Mouse (Mus musculus) Patski (cell line): ENCODE measurements at regions not wholly inside any gene's neighbourhood (a gene's known extent, or its start where the extent isn't known, plus 50 kb on each side); places are given as distances from the start of the nearest gene placed in this dataset.

Source experiments
- ATAC-seq: fragments of 100-300 bp; one replicate; pipeline ENCODE4 v1.8.0; 2021
- CTCF ChIA-PET: fragments of 350-600 bp; sonication (Branson Sonifier 250); formaldehyde crosslinking; loops from one replicate; lab custom pipeline; 2022; ENCODE audit warnings: inconsistent platforms; lab: Charles Lee
- POLR2A ChIA-PET: fragments of 350-600 bp; sonication (Branson Sonifier 250); formaldehyde crosslinking; loops from one replicate; lab custom pipeline; 2022; ENCODE audit warnings: antibody characterized with exemption, inconsistent platforms; lab: Charles Lee
- DNase-seq: peaks from one replicate; pipeline ENCODE4 v3.0.0-alpha.2; 2011; ENCODE audit warnings: low read depth, low spot score
- H3K27me3 ChIP-seq: fragments of 371-371 bp; one replicate; pipeline ENCODE4 v1.5.1; 2021
- CTCF ChIP-seq: fragments of 100-300 bp; IDR thresholded peaks from one replicate; pipeline ENCODE4 v1.5.1; 2021
- in situ Hi-C: fragments of 300-500 bp; cut with MboI; formaldehyde crosslinking; loops from 3 replicates; pipeline ENCODE4 v1.11.1; 2018; ENCODE audit warnings: low pct_unique_long_range_greater_than_20kb, mixed read lengths

DNA sequence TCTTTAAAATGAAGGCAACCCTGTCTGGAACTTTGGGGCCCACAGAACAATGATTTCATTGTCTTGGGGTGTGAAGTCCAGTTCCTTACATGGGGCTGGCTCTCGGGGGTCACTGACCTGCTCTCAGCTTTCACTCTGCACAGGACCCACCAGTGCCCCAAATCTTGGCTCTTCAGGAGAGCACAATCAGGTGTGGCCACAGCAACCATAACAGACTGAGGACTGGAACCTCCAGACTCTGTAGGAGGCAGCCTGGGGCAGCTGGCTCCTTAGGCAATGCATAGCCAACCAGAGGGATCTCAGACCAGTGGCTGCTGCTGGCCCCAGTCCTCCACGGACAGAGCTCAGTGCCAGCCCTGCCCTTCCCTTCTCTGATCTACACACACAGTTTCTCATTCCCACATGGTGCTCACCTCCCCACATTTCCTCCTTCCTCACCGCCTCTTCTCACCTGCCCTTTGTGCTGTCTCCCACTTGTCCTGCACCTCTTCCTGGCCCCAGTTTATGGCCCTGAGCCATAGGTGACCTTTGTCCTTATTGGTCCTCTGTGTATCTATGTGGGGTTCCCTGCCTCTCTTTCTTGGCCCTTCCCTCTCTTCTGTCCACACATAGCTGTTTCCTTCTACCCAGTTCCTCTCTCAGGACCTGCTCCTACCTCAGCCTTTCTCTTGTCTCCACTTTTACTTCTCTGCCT, 151.9 kb upstream of the Zmiz1 start:
- H3K27me3 ChIP-seq, result no peaks in the 10 kb centered on the region
- CTCF ChIA-PET, result interaction anchor here (1.4 kb wide), 1 partner anchor 31 kb away, joined by 3 read pairs; no protein-coding TSS in a partner anchor
- TF ChIP-seq CTCF, result no peak
- ATAC-seq, result no peak
- POLR2A ChIA-PET, result no interaction called here
- no peak for DNase-seq
- in situ Hi-C loops, result no loop called here

DNA sequence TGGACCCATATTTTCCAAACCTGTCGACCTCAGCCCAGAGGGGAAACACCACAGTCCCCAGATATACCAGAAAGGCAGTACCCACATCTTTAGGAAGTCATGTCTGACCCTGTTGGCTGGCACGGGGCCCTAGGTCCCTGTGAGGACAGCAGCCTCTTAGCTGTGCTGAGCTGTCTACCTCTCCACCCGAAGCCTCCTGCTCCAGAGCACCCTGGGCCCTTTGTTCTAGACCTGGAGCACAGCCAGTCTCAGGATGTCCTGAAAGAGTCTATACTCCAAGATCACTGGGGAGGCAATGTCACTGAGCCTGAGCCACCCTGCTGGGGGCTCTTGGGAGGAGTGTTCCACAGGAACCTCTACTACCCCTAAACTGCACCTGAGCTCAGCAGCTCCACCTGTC, 150.9 kb upstream of the Zmiz1 start:
- CTCF ChIA-PET, result interaction anchor here (1.4 to 2.3 kb wide), 2 partner anchors 12 to 30 kb away, joined by 3 to 7 read pairs; no protein-coding TSS in a partner anchor
- DNase-seq, result no peak
- no peaks in the 10 kb centered on the region for H3K27me3 ChIP-seq
- in situ Hi-C loops, result no loop called here
- POLR2A ChIA-PET, result interaction anchor here (0.6 kb wide), 1 partner anchor 21 kb away, joined by 3 read pairs; no protein-coding TSS in a partner anchor
- TF ChIP-seq CTCF, result no peak
- ATAC-seq, result no peak

DNA sequence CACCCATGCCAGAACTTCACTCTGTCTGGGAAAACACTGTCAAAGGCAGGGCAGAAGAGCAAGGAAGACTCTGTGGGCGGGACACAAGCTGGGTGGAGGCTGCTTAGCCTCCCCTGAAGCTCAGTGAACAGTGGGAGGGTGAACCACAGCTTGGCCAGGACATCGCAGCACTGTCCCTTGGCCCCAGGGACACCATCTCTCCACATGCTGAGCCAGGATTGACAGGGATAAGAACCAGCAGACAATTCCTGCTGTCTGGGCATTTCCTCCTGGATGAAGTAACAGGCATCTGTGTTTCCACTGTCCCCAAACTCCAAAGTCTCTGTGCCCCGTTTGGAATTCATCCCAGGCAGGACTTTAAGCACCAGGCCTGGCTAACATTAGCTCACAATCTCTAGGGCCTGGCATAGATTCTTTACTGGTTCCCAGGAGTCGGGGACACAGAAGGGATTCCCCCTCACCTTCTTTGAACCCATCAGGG, 148.3 kb upstream of the Zmiz1 start:
- in situ Hi-C loops, result no loop called here
- no peaks in the 10 kb centered on the region for H3K27me3 ChIP-seq
- no peak for TF ChIP-seq CTCF
- DNase-seq (no peak), ATAC-seq (no peak)
- CTCF ChIA-PET, result no interaction called here
- POLR2A ChIA-PET, result no interaction called here

DNA sequence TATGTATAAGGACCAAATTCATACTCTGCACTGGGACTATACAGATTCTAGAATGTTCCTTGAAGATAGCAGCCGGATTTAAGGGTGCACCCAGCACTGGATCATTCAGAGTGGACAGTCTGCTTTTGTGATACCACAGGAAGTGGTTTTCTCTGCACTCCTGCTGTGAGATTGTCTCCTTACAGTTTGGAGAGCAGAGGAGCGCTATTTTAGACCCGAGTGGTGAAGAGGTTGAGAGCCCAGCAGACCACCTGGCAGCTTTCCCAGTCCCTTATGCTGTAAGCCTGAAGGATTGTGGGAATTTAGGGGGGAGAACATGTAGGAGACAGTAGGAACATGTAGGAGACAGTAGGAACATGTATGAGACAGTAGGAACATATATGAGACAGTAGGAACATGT, 147.5 kb upstream of the Zmiz1 start:
- POLR2A ChIA-PET, result no interaction called here
- TF ChIP-seq CTCF, result no peak
- ATAC-seq (no peak), DNase-seq (no peak)
- CTCF ChIA-PET, result no interaction called here
- in situ Hi-C loops, result no loop called here
- no peaks in the 10 kb centered on the region for H3K27me3 ChIP-seq

DNA sequence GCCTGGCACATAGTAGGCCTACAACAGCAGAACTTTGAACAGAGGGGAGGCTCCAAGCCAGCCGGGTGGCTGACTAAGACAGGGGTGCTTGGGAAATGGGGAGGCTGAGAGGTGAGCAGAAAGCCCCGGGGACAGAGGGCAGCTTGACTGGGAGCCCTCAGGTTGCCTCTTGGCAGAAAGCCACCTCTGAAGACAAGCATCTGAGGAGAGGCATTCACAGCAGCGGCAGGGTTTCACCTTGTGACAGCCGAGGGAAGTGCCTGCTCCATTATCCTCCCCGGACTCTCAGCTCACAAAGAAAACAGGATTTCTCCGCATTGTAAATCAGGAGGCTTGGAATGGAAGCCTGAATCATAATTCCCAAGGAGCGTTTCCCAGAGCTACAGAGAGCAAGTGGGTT, 146.8 kb upstream of the Zmiz1 start:
- DNase-seq, result no peak
- TF ChIP-seq CTCF, result no peak
- ATAC-seq, result no peak
- ChIA-PET POLR2A (no interaction called here), CTCF (no interaction called here)
- H3K27me3 ChIP-seq, result no peaks in the 10 kb centered on the region
- in situ Hi-C loops, result no loop called here

DNA sequence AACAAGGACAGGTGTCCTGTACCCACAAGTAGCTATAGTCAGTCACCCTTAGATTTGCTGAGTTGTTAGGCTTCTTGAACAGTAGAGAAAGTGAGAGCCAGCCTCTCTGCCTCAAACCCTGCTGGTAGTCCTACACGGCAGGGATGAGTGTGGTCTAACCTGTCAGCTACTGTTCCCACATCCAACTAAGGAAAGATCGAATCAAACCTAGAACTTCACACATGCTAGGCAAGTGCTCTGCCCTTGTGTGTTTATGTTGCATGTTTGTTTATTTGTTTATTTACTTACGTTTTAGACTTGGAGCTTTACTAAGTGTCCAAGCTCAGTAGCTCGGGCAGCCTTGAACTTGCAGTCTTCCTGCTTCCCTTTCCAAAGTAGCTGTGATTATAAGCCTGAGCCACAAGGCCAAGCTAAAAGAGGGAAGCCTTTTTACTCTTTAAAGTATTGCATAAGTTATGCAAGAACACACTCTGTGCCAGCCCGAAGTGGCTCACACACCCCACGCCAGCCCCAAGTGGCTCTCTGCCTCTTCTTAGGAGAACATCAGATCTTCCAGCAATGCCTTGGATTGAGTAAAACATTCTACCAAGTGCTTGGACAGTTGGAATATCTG, 146.1 kb upstream of the Zmiz1 start:
- in situ Hi-C loops, result no loop called here
- DNase-seq (no peak), ATAC-seq (no peak)
- H3K27me3 ChIP-seq, result no peaks in the 10 kb centered on the region
- POLR2A ChIA-PET, result no interaction called here
- CTCF ChIA-PET, result no interaction called here
- no peak for TF ChIP-seq CTCF

DNA sequence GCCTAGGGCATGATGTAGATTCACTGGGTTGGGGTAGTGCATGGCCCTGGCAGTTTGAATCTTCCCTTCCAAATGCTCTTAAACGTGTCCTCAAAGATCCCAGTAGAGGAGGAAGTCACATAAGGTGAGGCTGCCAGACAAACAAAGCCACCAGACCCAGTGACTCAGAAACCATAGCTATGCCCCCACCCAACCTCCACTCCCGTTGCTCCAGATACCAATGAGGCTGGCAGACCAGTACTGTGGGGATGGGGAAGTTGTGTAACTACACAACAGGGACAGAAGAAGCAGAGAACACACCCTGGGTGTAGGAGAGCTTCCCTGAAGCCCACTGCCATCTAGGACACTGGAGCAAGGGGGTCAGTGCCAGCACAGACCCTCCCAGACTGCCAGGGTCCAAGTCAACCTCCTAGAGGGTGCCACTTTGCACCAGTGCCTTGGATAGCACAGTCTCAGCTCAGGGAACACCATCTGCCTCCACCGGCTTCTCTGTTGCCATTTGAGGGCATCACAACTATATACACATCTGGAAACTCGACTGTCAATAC, 145.2 kb upstream of the Zmiz1 start:
- no peak for TF ChIP-seq CTCF
- DNase-seq, result no peak
- POLR2A ChIA-PET, result no interaction called here
- ATAC-seq, result no peak
- in situ Hi-C loops, result no loop called here
- CTCF ChIA-PET, result no interaction called here
- H3K27me3 ChIP-seq, result no peaks in the 10 kb centered on the region

DNA sequence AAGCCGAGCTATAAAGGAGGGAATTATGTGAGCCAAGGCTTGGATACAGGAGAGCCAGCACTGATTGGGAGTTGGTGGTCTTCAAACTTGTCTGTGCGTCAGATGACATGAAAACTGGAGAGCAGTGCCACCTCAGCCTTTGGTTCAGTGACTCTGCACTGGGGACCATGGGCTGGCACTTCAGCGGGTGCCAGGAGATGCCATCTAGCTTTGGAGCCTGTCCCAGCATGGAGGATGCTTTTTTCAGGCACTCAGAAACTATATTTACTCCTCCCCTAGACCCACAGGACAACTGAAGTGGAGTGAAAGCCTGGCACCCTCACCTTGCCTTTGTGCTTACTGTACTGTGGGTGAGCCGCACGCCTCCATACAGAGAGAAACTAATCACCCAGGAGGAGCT, 142.5 kb upstream of the Zmiz1 start:
- in situ Hi-C loops, result no loop called here
- no peak for ATAC-seq
- POLR2A ChIA-PET, result no interaction called here
- TF ChIP-seq CTCF, result no peak
- CTCF ChIA-PET, result no interaction called here
- DNase-seq, result no peak
- H3K27me3 ChIP-seq, result no peaks in the 10 kb centered on the region

DNA sequence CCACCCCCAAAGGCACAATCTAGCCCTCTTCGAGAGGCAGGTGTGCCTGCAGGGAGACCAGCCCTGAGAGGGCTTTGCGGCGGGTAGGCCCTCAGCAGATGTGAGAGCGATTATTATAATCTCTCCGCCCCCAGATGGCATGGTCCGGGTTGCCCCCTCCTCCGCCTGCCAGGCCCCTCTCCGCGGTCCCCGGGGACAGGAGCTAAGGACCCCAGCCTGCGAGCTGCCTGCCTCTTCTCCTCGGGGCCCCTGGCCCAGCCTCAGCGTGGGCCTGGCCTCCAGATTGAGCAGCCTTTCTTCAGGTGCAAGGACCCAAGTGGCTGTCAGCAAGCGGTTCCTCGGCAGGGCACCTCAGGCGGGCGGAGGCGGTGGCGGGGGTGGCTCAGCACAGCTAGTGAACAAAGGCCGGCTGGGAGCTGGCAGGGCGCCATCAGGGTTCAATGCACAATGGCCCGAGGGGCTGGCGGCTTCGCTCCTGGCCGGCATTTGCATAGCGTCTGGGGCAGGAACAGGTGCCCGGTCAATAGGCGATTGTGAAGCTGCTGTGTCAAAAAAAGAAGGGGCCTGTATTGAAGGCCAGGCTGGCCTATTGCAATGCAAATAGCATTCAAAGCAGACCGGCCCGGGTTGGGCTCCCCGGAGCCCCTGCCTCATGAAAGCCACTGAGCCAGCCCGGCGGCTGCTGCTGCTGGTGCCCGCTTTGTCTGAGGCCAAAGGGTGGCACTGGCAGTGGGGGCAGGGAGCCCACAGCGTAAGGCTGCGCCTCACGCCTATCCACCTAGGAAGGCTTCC, 141.1 kb upstream of the Zmiz1 start:
- CTCF ChIA-PET, result no interaction called here
- ATAC-seq (no peak), DNase-seq (no peak)
- H3K27me3 ChIP-seq, result no peaks in the 10 kb centered on the region
- POLR2A ChIA-PET, result no interaction called here
- no peak for TF ChIP-seq CTCF
- in situ Hi-C loops, result no loop called here

DNA sequence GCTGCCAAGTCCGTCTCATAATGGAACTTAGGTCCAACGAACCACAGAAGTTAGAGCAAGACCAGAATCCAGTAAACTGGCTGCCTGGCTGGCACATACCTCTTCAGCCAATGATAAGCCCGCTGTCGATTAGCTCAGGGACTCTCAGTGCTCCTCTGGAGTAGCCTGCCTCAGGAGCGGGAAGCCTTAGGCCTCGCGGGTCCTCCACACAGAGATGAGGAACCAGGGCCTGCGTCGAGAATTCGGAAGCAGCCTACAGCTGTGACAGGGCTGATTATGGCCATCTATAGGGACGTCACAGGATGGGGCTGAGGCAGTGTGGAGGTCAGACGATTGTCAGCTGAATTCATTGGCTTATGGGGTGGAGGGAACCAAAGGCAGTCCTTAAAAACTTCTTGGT, 140.1 kb upstream of the Zmiz1 start:
- ChIA-PET POLR2A (no interaction called here), CTCF (interaction anchor here (3.1 kb wide), 1 partner anchor 10 kb away, joined by 7 read pairs; no protein-coding TSS in a partner anchor)
- TF ChIP-seq CTCF, result no peak
- no peaks in the 10 kb centered on the region for H3K27me3 ChIP-seq
- DNase-seq (no peak), ATAC-seq (no peak)
- in situ Hi-C loops, result no loop called here
